Mouse (Mus musculus): ENCODE data around the gene Crybg3.

DNA sequence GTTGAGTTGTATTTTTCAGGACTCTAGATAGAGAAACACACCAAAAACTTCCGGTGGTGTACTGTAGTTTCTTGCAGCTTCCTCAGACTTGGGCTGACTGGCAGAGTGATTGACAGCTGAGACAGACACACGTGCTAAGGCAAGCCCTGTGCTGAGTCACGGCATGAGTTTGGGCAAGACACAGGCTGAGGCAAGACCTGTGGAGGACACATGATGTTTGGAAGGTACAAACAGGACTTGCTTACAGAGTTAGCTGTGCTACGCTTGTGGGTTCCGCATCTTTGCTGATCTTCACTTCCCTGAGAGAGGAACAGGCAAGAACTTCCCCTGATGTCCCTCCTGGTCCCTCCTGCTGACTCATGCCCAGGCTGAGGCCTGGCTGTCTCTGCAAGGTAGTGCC, 17.3 kb downstream of the Crybg3 start:
- no peak for TF ChIP-seq CTCF (IDR thresholded peaks at IDR 0.05; ENCODE audit: borderline replicate concordance, insufficient read depth, low read length)
- no peak for TF ChIP-seq POLR2A (IDR thresholded peaks at IDR 0.05; ENCODE audit: low read depth, low read length)
